Mouse (Mus musculus) liver, embryonic 16.5 days (tissue): ENCODE measurements at regions not wholly inside any gene's neighbourhood (a gene's known extent, or its start where the extent isn't known, plus 50 kb on each side); places are given as distances from the start of the nearest gene placed in this dataset.

Source experiments
- ATAC-seq: fragments of 200-750 bp; cut with Nextera tagmentation; 2 replicates; pipeline ENCODE4 v1.8.0; 2017; ENCODE audit warnings: low read depth, mild to moderate bottlenecking, moderate number of reproducible peaks, moderate library complexity
- H3K27ac ChIP-seq: fragments of 300-500 bp; sonication (generic); 2 replicates; pipeline ENCODE4 v1.5.1; 2014; ENCODE audit warnings: mild to moderate bottlenecking, low read length
- H3K27me3 ChIP-seq: fragments of 300-500 bp; sonication (generic); 2 replicates; pipeline ENCODE4 v1.6.1; 2014; ENCODE audit warnings: low read depth, low read length, mixed read lengths; ENCODE audit not compliant: control insufficient read depth, insufficient read depth
- H3K36me3 ChIP-seq: fragments of 300-500 bp; sonication (generic); 2 replicates; pipeline ENCODE4 v1.6.1; 2014; ENCODE audit warnings: mild to moderate bottlenecking; ENCODE audit not compliant: control insufficient read depth, insufficient read depth
- H3K4me1 ChIP-seq: fragments of 300-500 bp; sonication (generic); 2 replicates; pipeline ENCODE4 v1.6.1; 2014; ENCODE audit warnings: low read depth, low read length, mixed read lengths; ENCODE audit not compliant: control insufficient read depth
- H3K4me2 ChIP-seq: fragments of 300-500 bp; sonication (generic); 2 replicates; pipeline ENCODE4 v1.6.1; 2014; ENCODE audit warnings: low read depth, low read length, mixed read lengths
- H3K4me3 ChIP-seq: fragments of 300-500 bp; sonication (generic); 2 replicates; pipeline ENCODE4 v1.5.1; 2014; ENCODE audit warnings: low read depth, mild to moderate bottlenecking, low read length
- H3K9ac ChIP-seq: fragments of 300-500 bp; sonication (generic); 2 replicates; pipeline ENCODE4 v1.6.1; 2014; ENCODE audit warnings: low read depth, low read length
- H3K9me3 ChIP-seq: fragments of 300-500 bp; sonication (generic); replicated peaks from 2 replicates; pipeline ENCODE4 v1.6.1; 2016; ENCODE audit warnings: low read length; ENCODE audit not compliant: control insufficient read depth
- WGBS: fragments of 180-500 bp; shearing (Covaris S2); extraction: QIAGEN DNeasy Blood & Tissue Kit; methylation state at CpG from one replicate; pipeline ENCODE4 v1.1.7; 2014; ENCODE audit not compliant: insufficient replicate concordance; 5-methylcytosine and 5-hydroxymethylcytosine counted together

DNA sequence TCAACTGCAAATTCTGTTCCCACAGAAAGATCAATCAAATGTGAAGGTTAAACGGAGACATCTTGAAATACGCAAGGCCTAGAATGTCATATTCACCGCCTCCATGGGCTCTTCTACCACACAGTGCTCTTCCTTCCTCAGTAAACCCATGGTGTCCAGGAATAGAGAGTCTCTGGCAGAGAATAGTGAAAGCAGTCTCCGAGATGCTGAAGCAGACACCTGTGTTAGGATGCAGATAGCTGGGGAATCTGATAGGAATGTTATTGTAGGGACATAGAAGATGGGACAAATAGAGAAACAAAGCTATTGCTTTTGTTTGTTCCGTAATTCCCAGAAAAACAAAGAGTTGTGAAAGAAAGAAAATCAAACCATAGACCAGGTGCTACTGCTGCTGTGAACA lies 328.5 kb downstream of the Cd83 start:
- no peak for ATAC-seq
- Histone ChIP-seq H3K36me3 (no peaks in the 10 kb centered on the region), H3K4me1 (no peaks in the 10 kb centered on the region), H3K4me2 (no peak overlapping the region), H3K27ac (no peak overlapping the region), H3K9ac (no peak overlapping the region), H3K27me3 (no peaks in the 10 kb centered on the region), H3K4me3 (no peak overlapping the region), H3K9me3 (no peaks in the 10 kb centered on the region)
- 67% methylated on average over 5 of the region's 5 CpGs for WGBS

DNA sequence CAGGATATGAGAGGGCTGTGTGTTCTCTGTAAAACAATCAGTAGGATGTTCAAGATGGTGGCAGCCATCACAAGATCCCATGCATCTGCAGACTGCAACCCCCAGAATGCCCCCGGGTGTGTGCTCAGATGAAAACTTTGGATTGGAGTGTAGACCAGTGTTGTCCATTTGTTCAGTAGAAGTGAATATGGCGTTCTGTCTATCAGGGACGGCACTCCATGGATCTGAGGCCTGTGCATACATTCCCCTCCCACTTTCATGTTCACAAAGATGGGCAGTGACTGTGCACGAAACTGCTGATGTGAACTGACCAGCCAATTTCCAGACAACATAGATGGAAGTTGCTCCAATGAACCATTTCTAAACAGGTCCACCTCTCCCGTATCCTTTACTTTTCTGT lies 330.3 kb downstream of the Cd83 start:
- no peaks in the 10 kb centered on the region for H3K9me3 ChIP-seq
- H3K4me3 ChIP-seq: no peak overlapping the region
- ATAC-seq: no peak
- H3K36me3 ChIP-seq: no peaks in the 10 kb centered on the region
- no peak overlapping the region for H3K4me2 ChIP-seq
- H3K27ac ChIP-seq: no peak overlapping the region
- H3K9ac ChIP-seq: no peak overlapping the region
- no peaks in the 10 kb centered on the region for H3K27me3 ChIP-seq
- WGBS: 71% methylated on average over 5 of the region's 5 CpGs
- H3K4me1 ChIP-seq: no peaks in the 10 kb centered on the region

DNA sequence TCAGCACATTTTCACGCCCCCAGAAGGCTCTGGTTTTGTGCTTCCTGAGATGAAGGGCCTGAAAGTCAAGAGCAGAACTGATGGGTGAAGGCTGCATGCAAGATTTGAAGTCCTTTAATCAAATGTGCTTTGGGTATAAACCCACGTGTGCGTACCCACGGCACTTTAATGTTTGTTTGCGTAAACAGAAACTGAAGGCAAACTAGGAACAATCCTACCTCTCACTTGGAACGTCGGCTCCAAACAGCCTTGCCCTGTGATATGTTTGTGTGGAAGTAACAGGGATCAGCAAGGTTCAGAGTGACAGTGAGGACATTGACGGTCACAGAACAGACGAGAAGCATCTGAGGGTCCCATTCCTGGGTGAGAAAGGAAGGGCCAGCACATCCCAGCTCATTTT lies 333.3 kb downstream of the Cd83 start:
- Histone ChIP-seq H3K27ac (no peak overlapping the region), H3K9ac (no peak overlapping the region), H3K9me3 (no peaks in the 10 kb centered on the region), H3K4me1 (no peaks in the 10 kb centered on the region), H3K36me3 (no peaks in the 10 kb centered on the region), H3K4me2 (no peak overlapping the region), H3K4me3 (no peak overlapping the region), H3K27me3 (no peaks in the 10 kb centered on the region)
- WGBS: 63% methylated on average over 9 of the region's 9 CpGs
- ATAC-seq: no peak

DNA sequence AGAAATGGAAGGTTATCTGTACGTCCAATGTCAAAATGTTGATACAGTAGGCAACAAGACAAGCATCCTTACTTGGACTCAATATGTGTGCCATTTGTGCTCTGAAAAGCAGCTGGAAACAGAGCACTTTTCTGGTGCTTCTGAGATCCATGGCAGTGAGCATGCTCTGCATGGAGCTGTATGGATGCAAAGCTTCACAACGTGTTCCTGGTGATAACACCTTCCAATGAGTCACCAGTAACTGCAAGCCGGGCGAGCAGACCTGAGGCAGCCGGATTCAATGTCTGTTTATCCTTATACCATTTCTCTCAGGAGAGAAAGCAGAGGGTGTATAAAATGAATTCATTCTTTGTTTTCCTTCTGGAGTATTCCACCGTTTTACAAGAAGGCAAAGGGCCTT lies 334.3 kb downstream of the Cd83 start:
- Histone ChIP-seq H3K27me3 (no peaks in the 10 kb centered on the region), H3K36me3 (no peaks in the 10 kb centered on the region), H3K9me3 (no peaks in the 10 kb centered on the region), H3K9ac (no peak overlapping the region), H3K4me2 (no peak overlapping the region), H3K27ac (no peak overlapping the region), H3K4me1 (no peaks in the 10 kb centered on the region), H3K4me3 (no peak overlapping the region)
- 58% methylated on average over 6 of the region's 6 CpGs for WGBS
- no peak for ATAC-seq

DNA sequence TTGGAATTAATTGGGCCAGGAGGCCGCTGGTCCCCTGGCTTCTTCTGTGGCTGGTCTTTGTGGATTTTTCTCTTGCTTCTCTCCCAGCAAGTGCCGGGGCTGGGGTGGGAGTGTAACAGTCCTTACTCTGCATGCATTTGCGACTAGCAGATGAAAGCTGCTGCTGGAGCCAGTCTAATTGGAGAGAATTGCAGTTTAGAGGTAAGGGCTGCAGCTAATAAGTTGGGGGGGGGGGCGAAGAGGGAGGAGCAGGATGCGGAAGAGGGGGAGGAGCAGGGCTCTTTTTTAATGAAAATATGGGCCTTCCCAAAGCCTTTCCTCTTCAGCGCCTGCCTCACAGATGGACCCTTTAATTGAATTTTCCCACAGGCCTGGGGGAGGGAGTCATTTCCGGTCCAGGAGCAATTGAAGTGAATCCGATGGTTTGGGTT lies 336.7 kb downstream of the Cd83 start:
- Histone ChIP-seq H3K4me3 (no peak overlapping the region), H3K36me3 (no peaks in the 10 kb centered on the region), H3K9ac (no peak overlapping the region), H3K27ac (no peak overlapping the region), H3K4me2 (no peak overlapping the region), H3K9me3 (no peaks in the 10 kb centered on the region), H3K4me1 (no peaks in the 10 kb centered on the region), H3K27me3 (no peaks in the 10 kb centered on the region)
- no peak for ATAC-seq
- 54% methylated on average over 7 of the region's 8 CpGs for WGBS

DNA sequence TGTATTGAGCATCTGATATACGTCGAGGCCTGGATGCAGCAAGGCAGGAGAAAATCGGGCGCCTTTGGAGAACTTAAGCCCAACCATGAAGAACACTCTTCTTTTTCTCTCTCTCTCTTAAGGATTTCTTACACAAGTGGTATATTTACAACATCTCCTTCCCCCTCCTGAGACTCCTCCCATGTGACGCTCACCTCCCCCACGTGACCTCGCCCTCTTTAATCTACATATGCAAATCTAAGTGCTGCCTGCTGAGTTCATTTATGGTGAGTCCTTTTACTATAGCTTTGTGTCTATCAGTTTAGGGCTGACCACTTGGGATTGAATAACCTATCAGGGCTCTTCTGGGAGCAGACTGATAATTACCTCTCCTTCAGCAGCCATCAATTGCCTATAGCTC lies 337.4 kb downstream of the Cd83 start:
- Histone ChIP-seq H3K4me1 (no peaks in the 10 kb centered on the region), H3K36me3 (no peaks in the 10 kb centered on the region), H3K27me3 (no peaks in the 10 kb centered on the region), H3K9ac (no peak overlapping the region), H3K9me3 (no peaks in the 10 kb centered on the region), H3K27ac (no peak overlapping the region), H3K4me2 (no peak overlapping the region), H3K4me3 (no peak overlapping the region)
- WGBS: 61% methylated on average over 7 of the region's 7 CpGs
- no peak for ATAC-seq

DNA sequence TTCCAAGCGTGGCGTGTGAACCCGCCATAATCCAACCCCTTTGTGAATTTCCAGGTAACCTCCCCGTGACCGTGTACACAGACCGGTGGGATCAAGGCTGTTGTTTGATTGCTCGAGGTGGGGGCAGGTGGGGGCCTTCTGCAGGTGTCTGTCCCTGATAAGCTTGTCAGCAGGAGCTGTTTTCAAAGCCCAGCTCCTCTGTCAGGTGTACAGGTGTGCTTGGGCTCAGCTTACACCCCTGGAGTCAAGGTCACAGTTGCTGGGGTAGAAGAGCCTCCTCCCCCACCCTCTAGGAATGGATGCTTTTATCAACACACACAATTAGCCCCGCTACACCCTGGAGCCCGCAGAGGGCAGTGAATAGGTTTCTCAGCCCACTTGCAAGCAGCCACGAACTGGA lies 341.6 kb downstream of the Cd83 start:
- no peak overlapping the region for H3K4me2 ChIP-seq
- H3K27ac ChIP-seq: no peak overlapping the region
- no peaks in the 10 kb centered on the region for H3K9me3 ChIP-seq
- no peaks in the 10 kb centered on the region for H3K4me1 ChIP-seq
- no peaks in the 10 kb centered on the region for H3K36me3 ChIP-seq
- no peak for ATAC-seq
- whole genome bisulfite sequencing: 29% methylated on average over 10 of the region's 10 CpGs
- no peak overlapping the region for H3K4me3 ChIP-seq
- no peak overlapping the region for H3K9ac ChIP-seq
- H3K27me3 ChIP-seq: no peaks in the 10 kb centered on the region

DNA sequence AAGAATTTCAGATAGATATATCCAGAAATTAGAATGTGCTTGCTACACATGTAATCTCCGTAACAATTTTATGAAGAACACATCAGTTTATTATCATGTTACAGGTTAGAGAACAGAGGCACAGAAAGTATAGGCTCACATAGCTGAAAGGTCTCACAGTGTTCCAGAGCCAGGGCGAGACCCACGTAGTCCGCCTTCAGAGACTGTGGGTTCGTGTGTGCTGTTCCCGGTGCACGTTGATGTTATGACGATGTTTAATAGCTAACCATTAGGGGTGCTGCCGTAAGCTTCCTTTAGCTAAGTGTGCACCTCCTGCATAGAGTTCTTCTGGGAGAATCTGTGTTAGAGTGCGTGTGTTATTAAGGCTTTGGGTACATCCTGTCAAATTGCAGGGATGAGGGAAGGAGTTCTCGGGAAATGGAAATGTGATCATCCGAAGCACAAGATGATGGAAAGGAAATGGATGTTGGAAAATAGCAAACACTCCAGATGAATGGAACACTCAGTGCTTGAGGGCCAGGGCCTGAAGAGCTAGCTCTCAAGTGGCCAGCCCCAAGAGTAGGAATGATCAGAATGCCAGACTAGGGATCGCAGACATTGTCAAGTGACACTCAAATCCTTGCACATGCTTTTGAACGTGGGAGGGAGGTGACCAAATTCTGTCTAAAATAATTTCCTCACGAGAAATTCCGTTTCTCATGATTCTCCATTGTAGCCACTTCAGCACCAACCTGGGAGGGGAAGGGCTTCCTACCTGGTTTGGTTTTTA lies 344.1 kb downstream of the Cd83 start:
- no peaks in the 10 kb centered on the region for H3K36me3 ChIP-seq
- WGBS: 75% methylated on average over 16 of the region's 16 CpGs
- H3K9ac ChIP-seq: no peak overlapping the region
- no peak for ATAC-seq
- no peak overlapping the region for H3K4me3 ChIP-seq
- H3K4me1 ChIP-seq: no peaks in the 10 kb centered on the region
- no peaks in the 10 kb centered on the region for H3K27me3 ChIP-seq
- no peak overlapping the region for H3K4me2 ChIP-seq
- no peaks in the 10 kb centered on the region for H3K9me3 ChIP-seq
- no peak overlapping the region for H3K27ac ChIP-seq

DNA sequence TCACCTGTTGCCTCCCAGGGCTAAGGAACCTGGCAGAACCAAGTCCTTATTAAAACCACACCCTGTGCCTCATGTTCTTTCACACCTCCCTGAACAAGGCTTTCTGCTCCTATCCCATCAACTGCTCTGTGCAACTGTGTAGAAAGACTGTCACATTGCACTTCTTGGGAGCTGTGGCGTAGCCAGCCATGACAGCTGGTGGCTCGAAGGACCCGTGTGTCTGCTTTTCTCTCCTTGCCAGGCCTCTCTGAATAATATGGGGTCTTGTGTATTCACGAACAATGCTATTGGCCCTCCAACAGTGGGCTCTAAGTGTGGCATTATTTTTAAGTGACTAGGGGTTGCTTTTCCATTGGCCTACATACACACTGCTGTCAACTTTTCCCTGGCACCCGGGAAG lies 347.3 kb downstream of the Cd83 start:
- Histone ChIP-seq H3K27ac (no peak overlapping the region), H3K4me3 (no peak overlapping the region), H3K27me3 (no peaks in the 10 kb centered on the region), H3K4me1 (no peaks in the 10 kb centered on the region), H3K4me2 (no peak overlapping the region), H3K36me3 (no peaks in the 10 kb centered on the region), H3K9me3 (no peaks in the 10 kb centered on the region), H3K9ac (no peak overlapping the region)
- no peak for ATAC-seq
- WGBS: 65% methylated on average over 5 of the region's 5 CpGs
